Mouse (Mus musculus): Measurements from ENCODE around the gene Ptprt. TPM values are rescaled to one million over a fixed set of nuclear protein-coding genes. Genes with fewer than 3 reads are reported as not detected.

Gene Ptprt
- polyA plus RNA-seq, 1 experiment from 2014 or later, result 1.8 TPM

DNA sequence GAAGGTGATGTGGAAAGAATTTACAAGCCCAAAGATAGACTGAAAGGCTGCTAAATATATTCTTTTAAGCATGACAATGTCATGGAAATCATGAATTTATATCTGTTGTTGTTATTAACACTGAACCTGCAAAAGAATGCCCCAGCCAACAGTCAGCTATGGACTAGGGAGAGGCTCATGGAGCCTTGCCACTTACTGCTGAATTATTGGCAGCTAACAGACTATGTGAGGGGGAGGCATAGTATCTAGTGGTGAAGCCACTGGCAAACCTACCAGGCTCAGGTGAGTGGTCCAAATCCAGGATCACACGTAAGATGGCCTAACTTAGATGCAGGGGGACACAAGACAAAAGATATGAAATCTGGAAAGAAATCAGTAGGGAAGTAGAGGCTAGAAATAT, 847.6 kb downstream of the Ptprt start:
- no peak for DNase-seq (ENCODE audit: low spot score)
- no peak for ATAC-seq (replicated peaks; ENCODE audit: low FRiP score)
- WGBS, result 67% methylated on average over 1 of the region's 1 CpGs

DNA sequence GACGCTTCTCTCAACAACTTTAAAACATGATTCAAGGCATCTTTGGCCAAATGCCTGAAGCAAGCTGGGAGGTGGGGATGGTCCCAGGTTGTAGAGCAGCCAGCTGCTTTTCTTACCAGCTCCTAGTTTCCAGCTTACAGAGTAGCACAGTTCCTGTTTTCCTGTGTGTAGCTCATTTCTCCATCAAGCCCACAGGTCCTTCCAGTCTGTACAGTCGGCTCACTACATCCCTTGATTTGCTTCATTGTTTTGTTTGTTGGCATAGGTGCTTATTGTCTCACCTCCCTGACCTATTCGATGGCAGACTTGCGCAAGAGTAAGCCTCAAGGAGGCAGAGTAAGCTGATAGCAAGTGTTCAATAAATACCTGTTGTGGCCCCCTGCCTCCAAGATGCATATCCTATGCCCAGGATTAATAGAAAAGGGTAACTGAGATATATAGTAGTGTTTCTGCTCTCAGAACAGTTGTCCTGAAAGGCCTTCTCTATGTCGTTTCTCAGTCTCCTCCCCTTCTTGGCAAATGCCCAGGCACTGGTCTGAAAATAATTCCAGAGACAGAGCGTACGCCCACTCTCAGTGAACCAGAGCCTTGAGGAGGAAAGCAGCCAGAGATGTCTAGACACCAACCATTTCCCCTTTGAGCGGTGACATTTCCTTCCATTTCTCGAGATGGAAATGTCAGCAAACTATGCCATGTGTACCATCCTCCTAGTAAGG, 852.7 kb downstream of the Ptprt start:
- ATAC-seq (replicated peaks; ENCODE audit: low FRiP score) (no peak), DNase-seq (ENCODE audit: low spot score) (no peak)
- H3K36me3 ChIP-seq (ENCODE audit: control insufficient read depth, insufficient read depth, low read length), result no peaks in the 10 kb centered on the region
- H3K27ac ChIP-seq (ENCODE audit: low read depth, low read length), result no peak overlapping the region
- H3K4me3 ChIP-seq (ENCODE audit: low read depth, low read length), result no peak overlapping the region
- 84% methylated on average over 9 of the region's 9 CpGs for WGBS
- H3K9ac ChIP-seq (ENCODE audit: low read length), result no peak overlapping the region
- no peaks in the 10 kb centered on the region for H3K4me1 ChIP-seq (replicated peaks; ENCODE audit: control insufficient read depth, insufficient read depth, low read length)
- no peaks in the 10 kb centered on the region for H3K9me3 ChIP-seq (ENCODE audit: control insufficient read depth, low read length)
- no peak overlapping the region for H3K4me2 ChIP-seq (ENCODE audit: low read depth, low read length, severe bottlenecking)
- H3K27me3 ChIP-seq (ENCODE audit: control insufficient read depth, insufficient read depth, low read length), result no peaks in the 10 kb centered on the region

More for the DNA sequence above, 847.6 kb downstream of the Ptprt start:
- Histone ChIP-seq H3K4me2 (ENCODE audit: low read depth, low read length, severe bottlenecking) (no peak overlapping the region), H3K9ac (ENCODE audit: low read length) (no peak overlapping the region), H3K27ac (ENCODE audit: low read depth, low read length) (no peak overlapping the region), H3K4me3 (ENCODE audit: low read depth, low read length) (no peak overlapping the region), H3K4me1 (replicated peaks; ENCODE audit: control insufficient read depth, insufficient read depth, low read length) (no peaks in the 10 kb centered on the region), H3K9me3 (ENCODE audit: control insufficient read depth, low read length) (no peaks in the 10 kb centered on the region), H3K27me3 (ENCODE audit: control insufficient read depth, insufficient read depth, low read length) (no peaks in the 10 kb centered on the region), H3K36me3 (ENCODE audit: control insufficient read depth, insufficient read depth, low read length) (no peaks in the 10 kb centered on the region)

DNA sequence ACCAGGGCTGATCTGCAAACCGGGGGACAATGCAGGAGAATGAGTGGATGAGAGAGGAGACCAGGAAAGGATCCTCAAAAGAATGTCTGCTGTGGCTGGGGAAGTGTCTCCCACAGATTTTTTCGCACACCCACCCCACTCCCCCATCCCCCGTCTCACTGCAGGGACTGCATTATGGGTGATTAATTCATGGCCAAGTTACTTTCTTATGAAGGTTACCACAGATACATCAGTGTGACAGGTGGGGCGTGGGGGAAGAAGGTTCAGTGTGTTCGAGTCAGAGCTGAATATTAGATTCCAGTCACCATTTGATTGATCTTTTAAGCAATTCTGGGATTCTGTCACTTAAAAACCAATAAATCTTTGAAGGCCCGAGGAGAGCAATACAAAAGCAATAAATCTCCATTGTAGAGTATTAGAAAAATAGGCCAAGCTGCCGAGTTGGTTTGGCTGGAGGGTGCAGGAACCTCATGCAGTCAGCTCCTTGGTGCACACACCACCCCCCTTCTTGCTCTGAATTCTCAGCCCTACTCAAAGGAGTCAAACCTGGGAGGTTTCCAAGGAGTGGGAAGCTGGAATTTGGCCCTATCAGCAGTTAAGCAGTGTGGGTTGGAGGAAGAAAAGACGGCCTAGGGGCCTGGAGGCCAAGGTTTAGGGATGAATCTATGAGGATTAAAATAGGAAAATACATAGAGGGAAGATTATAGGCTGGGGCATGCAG, 854.5 kb downstream of the Ptprt start:
- Histone ChIP-seq H3K27me3 (ENCODE audit: control insufficient read depth, insufficient read depth, low read length) (no peaks in the 10 kb centered on the region), H3K9ac (ENCODE audit: low read length) (no peak overlapping the region), H3K4me3 (ENCODE audit: low read depth, low read length) (no peak overlapping the region), H3K36me3 (ENCODE audit: control insufficient read depth, insufficient read depth, low read length) (no peaks in the 10 kb centered on the region), H3K4me2 (ENCODE audit: low read depth, low read length, severe bottlenecking) (no peak overlapping the region), H3K4me1 (replicated peaks; ENCODE audit: control insufficient read depth, insufficient read depth, low read length) (no peaks in the 10 kb centered on the region), H3K27ac (ENCODE audit: low read depth, low read length) (no peak overlapping the region), H3K9me3 (ENCODE audit: control insufficient read depth, low read length) (no peaks in the 10 kb centered on the region)
- WGBS, result 67% methylated on average over 8 of the region's 8 CpGs
- DNase-seq (ENCODE audit: low spot score) (no peak), ATAC-seq (replicated peaks; ENCODE audit: low FRiP score) (0 out of 2 replicates have a peak, but pooled peaks have one; percentile 21)

DNA sequence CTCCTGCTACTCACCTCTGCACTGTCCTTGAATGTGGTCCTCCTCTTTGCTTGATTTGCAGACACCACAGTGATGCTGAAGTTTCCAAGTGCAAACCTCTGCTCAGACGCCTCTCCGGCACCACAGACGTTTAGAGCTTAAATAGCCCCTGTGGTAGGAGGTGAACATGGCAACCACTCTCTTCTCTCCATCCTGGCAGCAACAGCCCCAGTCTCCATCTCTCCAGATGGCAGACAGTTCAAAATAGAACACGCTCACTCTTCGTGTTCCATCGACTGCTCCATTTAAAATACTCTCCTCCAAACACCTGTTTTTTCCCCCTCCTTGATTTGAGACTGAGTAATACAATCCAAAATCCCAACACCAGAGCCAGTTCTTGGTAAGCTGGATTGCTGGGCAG, 861.0 kb downstream of the Ptprt start:
- H3K4me3 ChIP-seq (ENCODE audit: low read depth, low read length), result no peak overlapping the region
- H3K9me3 ChIP-seq (ENCODE audit: control insufficient read depth, low read length), result no peaks in the 10 kb centered on the region
- H3K4me1 ChIP-seq (replicated peaks; ENCODE audit: control insufficient read depth, insufficient read depth, low read length), result no peaks in the 10 kb centered on the region
- WGBS, result 88% methylated on average over 6 of the region's 6 CpGs
- H3K27me3 ChIP-seq (ENCODE audit: control insufficient read depth, insufficient read depth, low read length), result no peaks in the 10 kb centered on the region
- H3K36me3 ChIP-seq (ENCODE audit: control insufficient read depth, insufficient read depth, low read length), result no peaks in the 10 kb centered on the region
- no peak overlapping the region for H3K27ac ChIP-seq (ENCODE audit: low read depth, low read length)
- H3K4me2 ChIP-seq (ENCODE audit: low read depth, low read length, severe bottlenecking), result no peak overlapping the region
- DNase-seq (ENCODE audit: low spot score) (no peak), ATAC-seq (replicated peaks; ENCODE audit: low FRiP score) (no peak)
- no peak overlapping the region for H3K9ac ChIP-seq (ENCODE audit: low read length)

DNA sequence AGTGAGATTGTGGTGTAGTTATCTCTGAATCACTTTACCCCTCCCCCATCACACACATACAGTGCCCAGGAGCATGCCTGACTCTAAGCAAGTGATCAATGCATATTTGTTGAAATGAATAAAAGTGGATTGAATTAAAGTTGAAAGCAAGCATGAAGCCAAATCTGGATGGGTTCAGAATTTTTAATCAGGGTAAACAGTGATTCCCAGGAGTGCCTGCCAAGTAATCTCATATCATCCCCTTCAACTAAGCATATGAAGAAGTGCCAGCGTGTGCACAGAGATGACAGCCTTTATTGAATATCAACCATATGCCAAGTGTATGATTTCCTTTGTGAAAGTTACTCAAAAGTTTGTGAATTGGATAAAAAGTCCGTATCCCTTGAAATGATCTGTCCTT, 893.4 kb downstream of the Ptprt start:
- DNase-seq (ENCODE audit: low spot score) (no peak), ATAC-seq (replicated peaks; ENCODE audit: low FRiP score) (no peak)
- Histone ChIP-seq H3K27ac (ENCODE audit: low read depth, low read length) (no peak overlapping the region), H3K4me3 (ENCODE audit: low read depth, low read length) (no peak overlapping the region), H3K9me3 (ENCODE audit: control insufficient read depth, low read length) (no peaks in the 10 kb centered on the region), H3K27me3 (ENCODE audit: control insufficient read depth, insufficient read depth, low read length) (no peaks in the 10 kb centered on the region), H3K4me1 (replicated peaks; ENCODE audit: control insufficient read depth, insufficient read depth, low read length) (no peaks in the 10 kb centered on the region), H3K36me3 (ENCODE audit: control insufficient read depth, insufficient read depth, low read length) (no peaks in the 10 kb centered on the region), H3K4me2 (ENCODE audit: low read depth, low read length, severe bottlenecking) (no peak overlapping the region), H3K9ac (ENCODE audit: low read length) (no peak overlapping the region)
- WGBS, result 89% methylated on average over 2 of the region's 2 CpGs

DNA sequence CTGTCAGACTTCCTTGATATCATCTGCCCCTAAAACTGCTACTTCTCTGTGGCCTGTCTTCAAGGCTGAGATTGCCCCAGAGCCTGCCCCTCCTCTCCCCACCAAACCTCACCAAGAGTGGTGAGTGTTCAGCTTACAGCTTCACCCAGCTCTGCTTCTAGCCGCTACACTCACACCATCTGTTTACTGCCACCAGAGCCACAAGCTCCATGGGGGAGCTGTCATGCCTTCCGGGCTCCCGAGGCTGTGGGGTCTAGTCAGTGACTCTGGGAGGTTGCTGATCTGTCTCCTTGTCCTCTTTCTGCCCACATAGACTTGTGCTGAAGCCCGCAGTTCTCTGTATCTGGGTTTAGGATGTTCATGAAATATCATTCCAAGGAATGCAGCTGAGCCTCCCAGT, 947.9 kb downstream of the Ptprt start:
- Histone ChIP-seq H3K4me2 (ENCODE audit: low read depth, low read length, severe bottlenecking) (no peak overlapping the region), H3K9ac (ENCODE audit: low read length) (no peak overlapping the region), H3K27me3 (ENCODE audit: control insufficient read depth, insufficient read depth, low read length) (no peaks in the 10 kb centered on the region), H3K36me3 (ENCODE audit: control insufficient read depth, insufficient read depth, low read length) (no peaks in the 10 kb centered on the region), H3K9me3 (ENCODE audit: control insufficient read depth, low read length) (no peaks in the 10 kb centered on the region), H3K4me1 (replicated peaks; ENCODE audit: control insufficient read depth, insufficient read depth, low read length) (no peaks in the 10 kb centered on the region), H3K4me3 (ENCODE audit: low read depth, low read length) (no peak overlapping the region), H3K27ac (ENCODE audit: low read depth, low read length) (no peak overlapping the region)
- 68% methylated on average over 4 of the region's 4 CpGs for WGBS
- no peak for ATAC-seq (replicated peaks; ENCODE audit: low FRiP score)
- DNase-seq (ENCODE audit: low spot score), result no peak

DNA sequence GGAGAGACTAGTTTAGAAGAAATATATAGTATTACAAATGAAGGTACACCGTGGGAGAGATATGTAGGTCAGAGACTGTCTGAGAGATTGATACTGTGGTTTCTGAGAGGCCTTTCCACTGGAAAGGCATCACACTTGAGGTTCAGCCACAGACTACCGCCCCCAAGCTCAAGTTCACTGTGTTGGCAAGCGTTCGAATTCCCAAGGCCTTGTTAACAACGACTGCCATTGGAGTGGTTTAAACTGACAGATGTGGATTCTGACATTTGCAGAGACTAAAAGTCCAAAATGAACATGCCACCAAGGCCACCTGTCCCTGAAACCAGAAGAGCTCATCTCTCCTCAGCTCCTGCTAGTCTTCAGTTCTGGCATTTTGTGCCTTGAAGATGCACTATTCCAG, 951.6 kb downstream of the Ptprt start:
- Histone ChIP-seq H3K27me3 (ENCODE audit: control insufficient read depth, insufficient read depth, low read length) (no peaks in the 10 kb centered on the region), H3K9me3 (ENCODE audit: control insufficient read depth, low read length) (no peaks in the 10 kb centered on the region), H3K9ac (ENCODE audit: low read length) (no peak overlapping the region), H3K4me2 (ENCODE audit: low read depth, low read length, severe bottlenecking) (no peak overlapping the region), H3K4me1 (replicated peaks; ENCODE audit: control insufficient read depth, insufficient read depth, low read length) (no peaks in the 10 kb centered on the region; the same call in 1 of the 2 replicates), H3K27ac (ENCODE audit: low read depth, low read length) (no peak overlapping the region), H3K36me3 (ENCODE audit: control insufficient read depth, insufficient read depth, low read length) (no peaks in the 10 kb centered on the region), H3K4me3 (ENCODE audit: low read depth, low read length) (no peak overlapping the region)
- 90% methylated on average over 5 of the region's 5 CpGs for WGBS
- ATAC-seq (replicated peaks; ENCODE audit: low FRiP score), result no peak
- DNase-seq (ENCODE audit: low spot score), result no peak

DNA sequence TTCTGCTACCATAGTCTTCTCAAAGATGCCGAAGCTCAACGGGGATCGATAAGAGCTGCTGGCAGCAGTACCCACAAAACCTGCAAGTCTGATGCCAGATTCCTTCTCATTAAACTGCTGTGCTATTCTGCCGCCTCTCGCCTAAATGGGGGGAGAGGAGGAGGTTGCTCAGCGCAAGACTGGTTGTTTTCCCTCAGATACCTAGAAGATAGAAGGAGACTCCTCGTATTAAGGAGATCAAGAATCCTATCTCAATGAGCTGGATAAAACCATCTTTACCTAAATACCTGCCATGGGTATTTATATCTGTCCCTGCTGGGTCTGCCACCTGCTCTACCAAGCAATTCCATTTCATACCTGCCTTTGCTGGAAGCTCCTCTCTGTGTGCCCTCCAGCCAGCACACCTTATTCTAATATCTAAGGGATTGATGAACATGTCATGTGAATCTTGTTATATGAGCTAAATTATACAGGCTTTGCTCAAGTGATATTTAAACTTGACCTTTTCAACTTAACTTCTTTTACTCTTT, 954.5 kb downstream of the Ptprt start:
- WGBS, result 86% methylated on average over 7 of the region's 7 CpGs
- no peaks in the 10 kb centered on the region; the same call in 1 of the 2 replicates for H3K4me1 ChIP-seq (replicated peaks; ENCODE audit: control insufficient read depth, insufficient read depth, low read length)
- H3K4me3 ChIP-seq (ENCODE audit: low read depth, low read length), result no peak overlapping the region
- H3K9ac ChIP-seq (ENCODE audit: low read length), result no peak overlapping the region
- ATAC-seq (replicated peaks; ENCODE audit: low FRiP score), result no peak
- no peak for DNase-seq (ENCODE audit: low spot score)
- no peaks in the 10 kb centered on the region for H3K27me3 ChIP-seq (ENCODE audit: control insufficient read depth, insufficient read depth, low read length)
- no peak overlapping the region for H3K4me2 ChIP-seq (ENCODE audit: low read depth, low read length, severe bottlenecking)
- no peaks in the 10 kb centered on the region for H3K36me3 ChIP-seq (ENCODE audit: control insufficient read depth, insufficient read depth, low read length)
- H3K27ac ChIP-seq (ENCODE audit: low read depth, low read length), result no peak overlapping the region
- H3K9me3 ChIP-seq (ENCODE audit: control insufficient read depth, low read length), result no peaks in the 10 kb centered on the region
